Mouse (Mus musculus) gastrocnemius, adult 2 months (tissue): ENCODE results near the gene Edil3. TPM values are rescaled to one million over a fixed set of nuclear protein-coding genes. Genes with fewer than 3 reads are reported as not detected.

ENCODE experiments used
- DNase-seq: peaks from one replicate; pipeline ENCODE4 v3.0.0; 2022
- H3K27ac ChIP-seq: fragments of 200-600 bp; 2 replicates; pipeline ENCODE4 v1.8.1; 2022; ENCODE audit warnings: mild to moderate bottlenecking
- H3K4me3 ChIP-seq: fragments of 200-600 bp; 2 replicates; pipeline ENCODE4 v1.8.1; 2022; ENCODE audit warnings: mild to moderate bottlenecking, moderate library complexity
- CTCF ChIP-seq: fragments of 200-600 bp; IDR thresholded peaks from 2 replicates; pipeline ENCODE4 v1.8.1; 2022; ENCODE audit warnings: antibody characterized with exemption, mild to moderate bottlenecking, moderate library complexity
- intact Hi-C: fragments of 180-260 bp; cut with DNase I; formaldehyde crosslinking; loops from one replicate; pipeline ENCODE4 v1.15.1; 2025
- total RNA-seq, 2 experiments: library from RNA; stranded (reverse); gene quantifications; 2 replicates each; pipeline ENCODE4 v1.2.3; 2021

Gene Edil3
- total RNA-seq, 2 experiments from 2014 or later, result 0.28 to 0.70 TPM

- TF ChIP-seq CTCF, result no peak
- peak overlapping the region; percentile 30 for H3K4me3 ChIP-seq
- no peak for DNase-seq
- H3K27ac ChIP-seq, result no peak overlapping the region
- intact Hi-C loops, result no loop called here
Observed at GRCm38 (mm10) chr13:88828362-88828761, 7.1 kb downstream of the Edil3 start.

- no peak overlapping the region for H3K4me3 ChIP-seq
- intact Hi-C loops, result no loop called here
- no peak for TF ChIP-seq CTCF
- DNase-seq, result no peak
- H3K27ac ChIP-seq, result no peak overlapping the region
Observed at GRCm38 (mm10) chr13:88833732-88834131, 12.5 kb downstream of the Edil3 start.

DNA sequence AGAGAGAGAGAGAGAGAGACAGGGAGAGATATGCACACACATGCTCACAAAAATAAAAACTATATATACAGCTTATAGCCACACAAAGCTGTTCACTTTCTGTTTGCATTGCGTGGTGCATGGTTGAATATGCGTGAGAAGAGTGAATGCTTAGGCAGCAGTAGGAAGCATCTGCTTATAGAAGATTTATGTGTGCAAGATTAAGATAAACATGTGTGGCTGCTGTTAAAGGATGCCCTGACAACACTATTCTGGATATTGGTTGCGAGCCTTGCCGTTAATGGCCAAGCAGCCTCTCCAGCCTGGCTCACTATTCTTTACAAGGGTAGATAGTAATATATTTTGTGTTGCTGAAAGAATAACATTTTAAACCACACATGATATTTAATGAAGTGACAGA is 28.5 kb downstream of the Edil3 start:
- TF ChIP-seq CTCF, result no peak
- intact Hi-C loops, result no loop called here
- Histone ChIP-seq H3K4me3 (no peak overlapping the region), H3K27ac (no peak overlapping the region)
- no peak for DNase-seq

GRCm38 (mm10) chr13:88879960-88880359 is 58.7 kb downstream of the Edil3 start:
- Histone ChIP-seq H3K4me3 (no peak overlapping the region), H3K27ac (no peak overlapping the region)
- intact Hi-C loops, result loop anchor here (10.0 kb wide), 1 partner anchor 195 kb away; no protein-coding TSS in a partner anchor
- TF ChIP-seq CTCF, result no peak
- no peak for DNase-seq

- intact Hi-C loops, result no loop called here
- DNase-seq, result no peak
Observed at GRCm38 (mm10) chr13:88890728-88891127, 69.5 kb downstream of the Edil3 start.

GRCm38 (mm10) chr13:88900046-88900445 is 78.8 kb downstream of the Edil3 start:
- no peak overlapping the region for H3K4me3 ChIP-seq
- DNase-seq, result no peak
- intact Hi-C loops, result no loop called here
- no peak overlapping the region for H3K27ac ChIP-seq
- TF ChIP-seq CTCF, result no peak

More at GRCm38 (mm10) chr13:88890728-88891127, 69.5 kb downstream of the Edil3 start:
- TF ChIP-seq CTCF, result no peak
- H3K4me3 ChIP-seq, result no peak overlapping the region
- no peak overlapping the region for H3K27ac ChIP-seq

GRCm38 (mm10) chr13:88907405-88907804 is 86.1 kb downstream of the Edil3 start:
- Histone ChIP-seq H3K27ac (no peak overlapping the region), H3K4me3 (no peak overlapping the region)
- no peak for TF ChIP-seq CTCF
- intact Hi-C loops, result no loop called here
- DNase-seq, result no peak

GRCm38 (mm10) chr13:88908187-88908586 is 86.9 kb downstream of the Edil3 start:
- Histone ChIP-seq H3K27ac (no peak overlapping the region), H3K4me3 (no peak overlapping the region)
- TF ChIP-seq CTCF, result no peak
- intact Hi-C loops, result no loop called here
- DNase-seq, result no peak

DNA sequence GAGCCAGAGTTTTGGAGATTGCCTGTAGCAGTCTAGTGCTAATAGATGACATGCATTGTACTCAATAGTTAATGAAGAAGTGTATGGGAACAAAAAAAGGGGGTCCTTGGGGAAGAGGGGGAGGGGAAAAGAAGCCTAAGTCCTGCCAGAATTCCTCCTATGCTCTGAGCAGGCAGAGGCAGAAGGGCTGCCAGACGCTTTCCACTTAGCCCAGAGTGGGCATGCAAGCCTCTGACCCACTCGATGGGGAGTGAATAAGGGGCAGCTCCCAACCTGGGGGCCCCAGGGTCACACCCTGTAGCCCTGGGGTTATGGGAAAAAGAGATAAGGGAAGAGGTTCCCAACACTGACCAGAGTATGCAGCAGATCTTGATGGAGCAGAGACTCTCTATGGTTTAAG is 95.2 kb downstream of the Edil3 start:
- Histone ChIP-seq H3K27ac (no peak overlapping the region), H3K4me3 (no peak overlapping the region)
- intact Hi-C loops, result no loop called here
- no peak for TF ChIP-seq CTCF
- DNase-seq, result no peak

DNA sequence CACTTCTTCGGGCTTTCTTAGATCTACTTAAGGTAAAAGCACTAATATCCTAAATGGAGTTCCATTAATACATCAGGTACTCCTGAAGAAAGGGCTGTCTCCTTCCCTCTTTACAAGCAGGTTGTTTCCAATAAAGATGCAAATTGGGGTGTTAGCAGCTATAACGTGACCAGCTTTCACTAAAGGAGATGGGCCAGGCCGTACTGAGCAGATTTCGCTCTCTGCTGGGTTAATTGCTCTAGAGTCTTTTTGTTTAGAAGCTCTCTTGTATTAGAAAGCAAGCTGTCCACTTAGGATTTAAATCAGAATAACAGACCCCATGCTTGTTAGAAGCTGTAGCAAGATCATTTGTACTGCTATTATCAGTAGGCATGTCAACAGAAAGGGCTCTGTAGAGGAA is 108.4 kb downstream of the Edil3 start:
- intact Hi-C loops, result no loop called here
- DNase-seq, result no peak
- Histone ChIP-seq H3K27ac (no peak overlapping the region), H3K4me3 (no peak overlapping the region)
- TF ChIP-seq CTCF, result no peak

DNA sequence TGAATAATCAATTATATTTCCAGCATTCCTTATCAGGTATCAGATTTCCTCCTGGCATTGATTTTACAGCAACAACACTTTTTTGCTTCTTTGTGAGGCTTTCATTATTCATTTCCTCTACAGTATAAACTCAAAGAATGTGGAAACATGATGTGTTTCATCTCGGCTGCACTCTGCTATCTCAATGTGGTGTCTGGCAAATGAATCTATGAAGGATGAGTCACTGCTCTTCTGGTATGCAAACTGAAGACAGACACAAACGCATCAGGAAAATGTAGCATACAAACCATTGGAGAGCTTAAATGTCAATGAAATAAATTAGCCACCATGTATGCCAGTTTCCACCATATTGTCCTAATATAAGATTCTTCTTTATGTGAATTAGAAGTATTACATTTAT is 117.3 kb downstream of the Edil3 start:
- no peak for TF ChIP-seq CTCF
- intact Hi-C loops, result no loop called here

GRCm38 (mm10) chr13:88972355-88972754 is 151.1 kb downstream of the Edil3 start:
- no peak for TF ChIP-seq CTCF
- Histone ChIP-seq H3K27ac (no peak overlapping the region), H3K4me3 (no peak overlapping the region)
- no peak for DNase-seq
- intact Hi-C loops, result no loop called here

More for the DNA sequence above, 117.3 kb downstream of the Edil3 start:
- H3K27ac ChIP-seq, result no peak overlapping the region
- no peak for DNase-seq
- no peak overlapping the region for H3K4me3 ChIP-seq

GRCm38 (mm10) chr13:89007696-89008427 is 186.6 kb downstream of the Edil3 start:
- TF ChIP-seq CTCF, result no peak
- DNase-seq, result no peak
- no peak overlapping the region for H3K27ac ChIP-seq
- no peak overlapping the region for H3K4me3 ChIP-seq
- intact Hi-C loops, result no loop called here

DNA sequence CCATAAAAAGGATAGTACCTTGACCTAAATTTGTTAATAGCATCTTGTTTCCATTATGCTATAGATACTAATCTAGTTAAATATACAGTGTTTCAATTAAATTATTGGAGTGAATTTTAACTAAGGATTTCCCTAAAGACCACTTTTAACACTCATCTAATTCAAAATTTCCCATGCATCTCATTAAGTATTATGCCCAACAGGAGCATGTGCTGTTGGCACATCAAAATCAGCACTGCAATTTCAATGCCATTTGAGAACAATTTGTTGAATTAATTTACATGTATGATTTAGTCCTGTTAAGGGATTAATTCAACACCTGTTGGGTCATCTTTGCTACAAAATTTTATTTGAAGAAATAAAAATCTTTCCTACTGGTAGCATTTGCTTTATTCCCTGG is 191.2 kb downstream of the Edil3 start:
- no peak for DNase-seq
- intact Hi-C loops, result no loop called here
- TF ChIP-seq CTCF, result no peak
- Histone ChIP-seq H3K4me3 (no peak overlapping the region), H3K27ac (no peak overlapping the region)
